Mouse (Mus musculus) monocyte, adult 5-6 weeks (primary cell): Measurements from ENCODE around the gene Trim65. TPM values are rescaled to one million over a fixed set of nuclear protein-coding genes. Genes with fewer than 3 reads are reported as not detected.

Experiments
- ATAC-seq: fragments of 153-309, 156-312 bp; replicated peaks from 2 replicates; pipeline ENCODE4 v1.8.0; 2017; ENCODE audit warnings: mild to moderate bottlenecking; ENCODE audit not compliant: low TSS enrichment, insufficient number of reproducible peaks, severe bottlenecking, poor library complexity, low FRiP score
- total RNA-seq: library from RNA; stranded (forward); fragments of 200-1000, 200-491, 200-594 nt; gene quantifications from 3 replicates; pipeline ENCODE4 v1.2.3, GENCODE M21; 2017

Gene Trim65
- total RNA-seq, 1 experiment from 2014 or later = 20.1 TPM

DNA sequence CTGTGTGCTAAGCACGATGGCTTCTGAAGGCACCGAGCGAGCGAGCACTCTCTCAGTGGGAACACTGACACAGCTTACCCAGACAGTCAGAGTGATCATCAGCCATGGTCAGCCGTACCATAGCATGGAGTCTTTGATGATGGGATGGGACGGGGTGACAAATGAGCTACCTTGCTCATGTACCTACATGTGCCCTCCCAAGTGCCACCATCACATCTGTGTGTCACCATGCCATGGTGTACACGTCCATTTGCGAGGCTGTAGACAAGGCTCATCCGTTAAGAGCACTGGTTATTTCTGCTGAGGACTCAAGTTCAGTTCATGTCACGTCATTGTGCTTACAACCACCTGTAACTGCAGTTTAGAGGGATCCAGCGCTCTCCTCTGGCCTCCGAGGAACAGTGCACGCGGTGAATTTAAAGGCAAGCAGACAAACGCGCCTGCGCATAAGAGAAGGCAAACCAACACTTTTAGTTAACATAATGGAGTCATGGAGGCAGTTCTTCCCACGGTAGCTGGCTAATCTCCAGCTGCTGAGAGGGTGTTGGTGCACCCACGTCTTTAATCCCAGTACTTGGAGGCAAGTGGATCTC, 19.2 kb downstream of the Trim65 start:
- no peak for ATAC-seq

GRCm38 (mm10) chr11:116111067-116111466, 19.9 kb downstream of the Trim65 start:
- ATAC-seq = no peak

- peak; percentile 51 for ATAC-seq
Measured at GRCm38 (mm10) chr11:116110540-116110939, 20.4 kb downstream of the Trim65 start.

DNA sequence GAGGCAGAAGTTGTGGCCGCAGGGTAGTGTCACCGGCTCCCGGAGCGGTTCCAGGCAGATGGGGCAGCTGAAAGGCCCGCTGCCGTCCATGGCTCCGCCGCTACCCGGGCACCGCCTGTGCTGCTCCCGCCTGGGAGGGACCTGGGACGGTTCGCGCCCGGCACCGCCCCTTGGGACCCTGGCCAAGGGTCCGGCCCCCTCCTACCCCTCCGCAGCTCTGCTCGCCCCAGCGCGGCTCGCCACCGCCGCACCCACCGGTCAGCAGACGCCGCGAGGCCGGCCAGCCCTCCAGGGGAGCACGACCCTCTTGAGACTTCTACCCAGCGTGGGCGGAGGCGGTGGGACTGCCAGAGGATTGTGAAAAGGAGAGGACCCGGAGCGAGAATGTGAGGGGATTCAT, 20.8 kb downstream of the Trim65 start:
- no peak for ATAC-seq

DNA sequence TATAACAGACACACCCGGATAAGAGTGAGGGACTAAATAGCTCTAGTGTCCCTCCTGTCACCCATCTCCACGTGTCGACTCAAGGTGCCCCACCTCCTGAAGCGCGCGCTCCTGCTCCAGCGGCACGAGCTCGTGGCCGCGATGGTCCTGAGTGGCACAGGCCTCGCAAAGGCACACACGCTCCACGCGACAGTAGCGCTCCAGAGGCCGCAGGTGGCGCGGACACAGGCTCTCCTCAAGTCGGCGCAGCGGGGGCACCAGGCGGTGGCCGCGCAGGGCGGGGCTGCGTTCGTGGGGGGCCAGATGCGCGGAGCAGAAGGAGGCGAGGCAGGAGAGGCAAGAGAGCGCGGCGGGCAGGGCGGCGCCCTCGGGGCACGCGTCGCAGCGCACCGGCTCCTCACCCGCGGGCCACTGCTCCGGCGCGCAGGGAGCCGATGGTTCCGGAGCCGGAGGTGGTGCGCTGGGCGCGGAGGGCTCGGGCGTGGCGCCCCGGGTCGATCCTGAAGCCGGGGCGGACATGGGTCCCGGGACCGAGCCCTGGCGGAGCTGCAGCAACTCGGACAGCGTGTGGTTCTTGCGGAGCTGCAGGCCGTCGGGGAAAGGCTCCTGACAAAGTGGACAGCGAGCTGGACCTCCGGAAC, 21.4 kb downstream of the Trim65 start:
- no peak for ATAC-seq

GRCm38 (mm10) chr11:116108464-116109137, 22.3 kb downstream of the Trim65 start:
- no peak for ATAC-seq

GRCm38 (mm10) chr11:116107777-116108285, 23.1 kb downstream of the Trim65 start:
- ATAC-seq = no peak

DNA sequence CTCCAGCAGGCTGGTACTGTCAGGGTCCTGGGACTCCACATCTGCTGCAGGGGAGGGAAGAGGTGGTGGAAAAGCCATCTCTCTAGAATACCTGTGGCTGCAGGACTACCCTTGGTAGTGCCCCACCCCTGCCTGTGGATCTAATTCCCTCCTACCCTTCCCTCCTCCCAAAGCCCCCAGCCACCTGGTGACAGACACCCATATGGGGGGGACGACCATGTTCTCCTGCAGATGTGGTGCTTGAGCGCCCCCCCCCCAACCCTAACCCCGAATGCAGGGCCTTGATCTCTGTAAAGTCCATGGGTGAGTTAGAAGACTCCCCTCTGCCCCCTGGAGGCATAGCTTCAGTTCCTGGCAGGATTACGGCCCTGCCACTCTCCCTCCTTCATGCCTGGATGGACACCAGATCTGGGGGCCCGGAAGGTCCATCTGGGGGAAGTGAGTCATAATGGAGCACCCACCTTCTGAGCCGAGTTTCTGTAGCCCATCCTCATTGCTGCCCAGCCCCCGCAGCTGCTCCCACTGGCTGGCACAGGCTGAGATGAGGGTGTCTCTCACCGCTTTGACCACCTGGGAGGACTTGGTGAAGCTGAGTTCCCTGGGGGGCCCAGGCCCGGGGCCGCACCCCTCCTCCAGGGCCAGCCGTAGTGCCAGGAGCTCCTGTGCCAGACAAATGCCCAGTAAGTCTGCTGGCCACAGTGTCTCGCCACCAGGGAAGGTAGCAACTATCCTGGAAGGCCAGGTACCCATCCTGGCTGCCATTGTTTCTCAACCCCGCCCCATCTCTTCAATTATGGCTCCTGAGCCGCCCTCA, 23.8 kb downstream of the Trim65 start:
- no peak for ATAC-seq

DNA sequence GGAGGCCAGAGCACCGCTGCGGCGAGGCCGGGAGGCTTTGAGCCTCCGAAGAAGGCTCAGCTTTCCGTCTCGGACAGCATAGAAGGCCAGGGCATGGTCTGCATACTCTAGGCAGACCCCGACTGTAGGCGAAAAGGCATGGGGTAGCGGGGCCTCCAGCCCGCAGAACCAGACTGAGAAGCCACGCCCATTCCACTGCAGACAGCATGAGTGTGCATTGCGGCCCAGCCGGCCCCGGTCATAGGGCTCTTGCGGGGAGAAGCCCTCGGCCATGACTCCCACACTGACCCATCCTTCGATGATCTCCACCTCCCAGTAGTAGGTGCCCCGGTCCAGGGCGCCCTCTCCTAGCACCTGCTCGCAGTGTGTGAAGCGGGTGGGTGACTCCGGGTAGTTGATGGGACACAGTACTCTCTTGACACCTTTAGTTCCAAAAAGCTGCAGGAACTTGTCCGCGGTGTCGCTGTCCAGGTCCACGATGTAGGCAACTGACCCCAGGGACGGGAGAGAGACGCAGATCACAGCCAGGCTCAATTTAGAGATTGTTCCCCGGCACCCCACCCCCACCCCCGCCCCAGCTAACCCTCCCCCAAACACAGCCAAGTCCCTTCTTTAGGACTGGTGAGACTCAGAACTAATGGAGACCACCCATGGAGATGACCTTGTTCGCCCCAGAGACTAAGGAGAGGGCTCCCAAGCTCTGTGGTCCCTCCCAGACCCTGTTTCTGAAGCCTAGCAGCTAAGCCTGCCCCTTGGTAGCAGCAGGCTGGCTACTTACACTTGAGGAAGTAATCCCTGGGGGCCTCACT, 24.6 kb downstream of the Trim65 start:
- ATAC-seq = no peak

- ATAC-seq = no peak
Measured at GRCm38 (mm10) chr11:116105065-116105464, 25.9 kb downstream of the Trim65 start.

GRCm38 (mm10) chr11:116104006-116104646, 26.8 kb downstream of the Trim65 start:
- ATAC-seq = no peak

DNA sequence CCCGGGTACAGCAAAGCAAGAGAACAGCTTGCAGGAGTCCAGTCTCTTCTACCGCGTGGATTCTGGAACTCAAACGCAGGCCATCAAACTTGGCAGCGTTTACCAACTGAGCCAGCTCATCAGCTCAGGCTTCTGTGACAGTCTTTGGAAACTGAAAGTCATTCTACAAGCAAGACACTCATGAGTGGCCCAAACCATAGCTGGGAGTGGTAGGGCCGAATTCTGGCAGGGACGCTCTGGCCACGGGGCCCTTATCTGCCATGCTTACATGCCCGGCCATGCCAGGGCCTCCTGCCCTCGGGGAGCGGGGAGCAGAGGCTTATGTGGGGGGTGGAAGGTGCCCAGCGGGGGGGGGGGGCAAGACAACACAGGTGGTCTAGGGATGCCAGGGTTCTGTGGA, 27.4 kb downstream of the Trim65 start:
- no peak for ATAC-seq

- no peak for ATAC-seq
Measured at GRCm38 (mm10) chr11:116102472-116102871, 28.5 kb downstream of the Trim65 start.

DNA sequence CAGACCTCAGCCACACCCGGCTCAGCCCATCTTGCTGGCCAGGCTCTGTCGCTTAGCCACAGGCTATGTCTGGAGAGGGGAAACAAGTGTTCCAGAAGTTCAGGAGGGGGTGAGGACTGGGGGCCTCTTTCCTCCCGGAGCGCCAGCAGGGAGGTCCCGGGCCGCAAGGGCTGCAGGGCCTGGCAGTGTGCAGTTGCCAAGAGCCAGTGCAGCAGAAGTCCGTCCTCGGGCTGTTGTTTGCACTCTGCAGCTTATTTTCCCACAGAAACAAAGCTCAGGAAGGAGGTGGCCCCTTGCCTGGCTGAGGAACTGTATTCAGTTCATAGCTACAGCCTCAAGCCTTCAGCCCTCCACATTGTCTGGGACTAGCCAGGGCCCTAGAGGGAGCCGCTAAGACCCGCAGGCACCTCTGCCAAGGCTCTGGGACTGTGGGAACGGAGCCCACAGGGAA, 29.0 kb downstream of the Trim65 start:
- no peak for ATAC-seq

DNA sequence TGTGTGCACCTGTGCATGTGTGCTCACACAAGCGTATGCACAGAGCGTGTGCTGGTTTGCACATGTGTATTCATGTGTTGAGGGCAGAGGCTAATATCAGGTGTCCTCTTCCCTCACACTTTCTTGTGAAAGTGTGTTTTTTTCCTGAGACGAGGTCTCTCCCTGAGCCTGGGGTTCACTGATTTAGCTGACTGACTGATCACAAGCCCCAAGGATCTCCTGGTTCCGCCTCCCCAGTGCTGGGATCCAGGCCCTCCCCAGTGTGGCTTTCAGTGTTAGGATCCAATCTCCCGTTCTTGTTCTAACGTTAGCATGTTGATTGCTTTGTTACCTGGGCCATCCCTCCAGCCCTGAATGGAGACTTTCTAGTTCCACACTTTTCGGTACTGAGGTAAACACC, 30.1 kb downstream of the Trim65 start:
- ATAC-seq = no peak

DNA sequence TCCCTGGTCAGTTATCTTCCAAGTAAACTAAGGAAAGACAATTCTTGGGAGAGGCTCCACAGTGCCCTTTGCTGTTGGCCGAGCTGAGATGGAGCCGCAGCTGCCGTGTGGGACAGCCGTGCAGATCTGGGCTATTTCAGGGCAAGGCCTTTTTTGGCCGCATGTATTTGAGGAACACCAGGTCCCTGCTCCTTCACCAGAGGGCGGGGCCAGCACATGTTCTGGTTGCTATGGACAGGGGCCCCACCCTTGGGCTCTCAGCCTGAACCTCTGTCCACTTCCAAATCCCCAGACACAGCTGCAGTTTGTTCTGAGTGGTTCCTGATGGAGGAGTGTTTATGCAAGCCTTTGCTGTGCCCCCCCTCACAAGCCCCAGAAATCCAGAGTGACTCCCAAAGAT, 30.5 kb downstream of the Trim65 start:
- peak; percentile 60; the same call in 1 of the 2 replicates for ATAC-seq

DNA sequence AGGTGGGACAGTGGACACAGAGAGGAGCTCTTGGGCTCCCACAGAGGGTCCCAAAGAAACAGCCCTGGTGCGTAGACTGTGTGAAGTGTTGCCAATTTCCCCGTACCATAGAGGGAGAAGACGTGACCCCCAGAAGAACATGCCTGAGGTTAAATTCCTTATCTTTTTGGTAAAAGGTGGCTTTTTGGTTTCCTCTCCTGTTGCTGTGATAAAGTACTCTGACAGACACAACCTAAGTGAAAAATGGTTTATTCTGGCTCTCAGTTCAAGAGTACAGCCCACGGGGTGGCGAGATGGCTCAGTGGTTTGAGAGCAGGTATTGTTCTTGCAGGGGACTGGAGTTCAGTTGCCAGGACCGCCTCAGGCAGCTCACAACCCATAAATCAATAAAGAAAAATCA, 31.5 kb downstream of the Trim65 start:
- ATAC-seq = no peak
